Mouse (Mus musculus) liver, adult 2 months (tissue): ENCODE data around the gene Ctbp2. TPM values are rescaled to one million over a fixed set of nuclear protein-coding genes. Genes with fewer than 3 reads are reported as not detected.
"Not testable (repeated sequence)": the region's sequence is repeated elsewhere in the genome, so short reads cannot be mapped to it uniquely, and the experiment has no call there.

Experiments
- DNase-seq: peaks from one replicate; pipeline ENCODE4 v3.0.0-alpha.2; 2011; ENCODE audit warnings: low read depth, low spot score; ENCODE audit errors: extremely low read depth
- H3K27ac ChIP-seq: fragments of 200-500 bp; replicated peaks from 2 replicates; pipeline ENCODE4 v1.5.1; 2012; ENCODE audit warnings: low read depth, mild to moderate bottlenecking, control low read depth, inconsistent platforms, low read length; ENCODE audit not compliant: insufficient read depth
- H3K27me3 ChIP-seq: fragments of 200-500 bp; 2 replicates; pipeline ENCODE4 v1.6.1; 2012; ENCODE audit warnings: mild to moderate bottlenecking, moderate library complexity, low read length, inconsistent platforms; ENCODE audit not compliant: control insufficient read depth, insufficient read depth
- H3K36me3 ChIP-seq: fragments of 200-500 bp; 2 replicates; pipeline ENCODE4 v1.6.1; 2012; ENCODE audit warnings: low read length, inconsistent platforms; ENCODE audit not compliant: control insufficient read depth, insufficient read depth
- H3K4me1 ChIP-seq: fragments of 200-500 bp; 2 replicates; pipeline ENCODE4 v1.6.1; 2011; ENCODE audit warnings: low read length; ENCODE audit not compliant: control insufficient read depth, insufficient read depth
- H3K4me3 ChIP-seq: fragments of 200-500 bp; 2 replicates; pipeline ENCODE4 v1.5.1; 2011; ENCODE audit warnings: low read depth, mild to moderate bottlenecking, control low read depth, low read length, moderate library complexity; ENCODE audit not compliant: insufficient read depth
- H3K79me2 ChIP-seq: fragments of 200-500 bp; 2 replicates; pipeline ENCODE4 v1.6.1; 2012; ENCODE audit warnings: inconsistent platforms, mild to moderate bottlenecking, low read length, moderate library complexity; ENCODE audit not compliant: control insufficient read depth, insufficient read depth
- H3K9ac ChIP-seq: fragments of 200-500 bp; 2 replicates; pipeline ENCODE4 v1.6.1; 2012; ENCODE audit warnings: low read depth, mild to moderate bottlenecking, control low read depth, inconsistent platforms, low read length
- CTCF ChIP-seq: fragments of 200-500 bp; IDR thresholded peaks from 2 replicates; pipeline ENCODE4 v1.5.1; 2011; ENCODE audit warnings: low read depth, low read length, control low read depth
- POLR2A ChIP-seq: fragments of 200-500 bp; IDR thresholded peaks from 2 replicates; pipeline ENCODE4 v1.6.1; 2011; ENCODE audit warnings: low read length, control low read depth; ENCODE audit not compliant: insufficient read depth; ENCODE audit errors: extremely low read depth
- WGBS: fragments of 180-500 bp; shearing (Covaris S2); methylation state at CpG from one replicate; pipeline ENCODE4 v1.1.7; 2018; 5-methylcytosine and 5-hydroxymethylcytosine counted together
- polyA plus RNA-seq: library from polyadenylated mRNA; depleted of rRNA; stranded (reverse); fragments of >200 nt; gene quantifications from 2 replicates; pipeline ENCODE4 v1.2.3, GENCODE M21; 2012
- total RNA-seq: library from RNA; depleted of rRNA; stranded (reverse); fragments of >200 nt; gene quantifications from 2 replicates; pipeline ENCODE4 v1.2.3, GENCODE M21; 2014

The Ctbp2 gene
- total and polyA plus RNA-seq, 2 experiments: 2.2 to 3.8 TPM

DNA sequence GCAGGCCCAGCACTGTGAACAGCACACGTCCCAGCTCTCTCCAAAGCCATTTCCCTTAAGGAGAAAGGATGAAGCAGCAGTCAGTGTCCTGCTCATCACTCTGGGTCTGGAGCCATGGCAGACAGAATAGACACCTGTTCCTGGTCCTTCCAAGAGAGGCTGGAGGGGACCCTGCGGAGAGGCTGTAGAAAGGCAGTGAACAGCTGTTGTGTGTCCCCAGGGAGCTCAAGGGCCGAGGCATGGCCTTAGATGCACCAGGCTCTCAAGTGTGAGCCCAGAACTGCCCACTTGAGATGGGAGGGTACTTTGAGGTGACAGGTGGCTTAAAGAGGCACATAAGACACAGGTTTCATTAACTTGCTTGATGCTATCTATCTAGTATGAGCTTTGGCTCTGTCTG is 21.6 kb downstream of the Ctbp2 start:
- no peaks in the 10 kb centered on the region; the same call in 1 of the 2 replicates for H3K4me1 ChIP-seq
- no peak for DNase-seq
- H3K4me3 ChIP-seq: no peak overlapping the region
- no peak for TF ChIP-seq CTCF
- TF ChIP-seq POLR2A: no peak
- WGBS: 77% methylated on average over 3 of the region's 3 CpGs
- no peak overlapping the region for H3K27ac ChIP-seq
- no peaks in the 10 kb centered on the region for H3K79me2 ChIP-seq
- no peak overlapping the region for H3K9ac ChIP-seq
- no peaks in the 10 kb centered on the region for H3K27me3 ChIP-seq
- H3K36me3 ChIP-seq: no peaks in the 10 kb centered on the region

DNA sequence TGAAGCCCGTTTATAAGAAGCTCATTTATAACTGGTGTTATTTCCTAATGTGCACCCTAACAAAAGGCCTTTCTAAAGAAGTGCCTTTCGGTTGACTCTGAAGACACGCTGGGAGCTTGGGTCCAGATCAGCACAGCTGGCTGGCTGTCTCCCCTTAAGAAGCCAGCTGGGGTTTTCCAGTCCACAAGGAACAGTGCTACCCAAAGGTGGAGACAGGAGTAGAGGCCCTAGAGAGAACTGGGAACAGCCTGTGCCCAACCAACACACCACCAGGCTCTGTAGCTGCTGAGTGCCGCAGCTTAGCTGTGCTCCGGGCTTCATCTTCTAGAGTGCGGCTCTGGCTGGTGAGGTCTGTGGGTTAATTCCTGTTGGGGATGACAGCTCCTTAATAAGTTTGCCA is 23.1 kb downstream of the Ctbp2 start:
- no peaks in the 10 kb centered on the region; the same call in 1 of the 2 replicates for H3K4me1 ChIP-seq
- H3K79me2 ChIP-seq: no peaks in the 10 kb centered on the region
- no peaks in the 10 kb centered on the region for H3K36me3 ChIP-seq
- H3K27ac ChIP-seq: no peak overlapping the region
- H3K27me3 ChIP-seq: no peaks in the 10 kb centered on the region
- no peak for TF ChIP-seq CTCF
- H3K4me3 ChIP-seq: no peak overlapping the region
- no peak overlapping the region for H3K9ac ChIP-seq
- 91% methylated on average over 6 of the region's 6 CpGs for WGBS
- no peak for DNase-seq

- no peak overlapping the region for H3K9ac ChIP-seq
- H3K36me3 ChIP-seq: no peaks in the 10 kb centered on the region
- H3K4me1 ChIP-seq: no peaks in the 10 kb centered on the region; the same call in 1 of the 2 replicates
- H3K4me3 ChIP-seq: no peak overlapping the region
- no peaks in the 10 kb centered on the region for H3K79me2 ChIP-seq
- no peak for DNase-seq
- 79% methylated on average over 6 of the region's 6 CpGs for WGBS
- no peaks in the 10 kb centered on the region for H3K27me3 ChIP-seq
- no peak for TF ChIP-seq POLR2A
- no peak for TF ChIP-seq CTCF
- H3K27ac ChIP-seq: no peak overlapping the region
Measured at GRCm38 (mm10) chr7:133100178-133100577, 24.0 kb downstream of the Ctbp2 start.

DNA sequence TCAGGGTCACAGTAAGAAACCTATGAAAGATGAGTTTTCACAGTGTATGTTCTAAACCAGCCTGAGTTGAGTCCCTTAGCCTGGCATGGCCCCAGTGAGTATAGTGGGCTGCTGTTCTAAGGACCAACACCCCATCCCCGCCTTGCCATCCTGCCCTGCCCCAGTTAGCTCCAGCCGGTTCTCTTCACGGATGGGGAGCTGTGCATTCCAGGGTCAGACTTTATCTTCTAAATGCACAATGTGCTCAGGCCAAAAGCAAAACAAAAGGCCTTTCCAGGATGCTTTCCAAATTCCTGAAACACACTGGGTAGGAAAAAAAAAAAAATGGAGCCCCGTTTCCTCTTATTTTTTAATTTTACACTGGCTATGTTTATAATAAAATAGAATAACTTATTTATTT is 24.9 kb downstream of the Ctbp2 start:
- TF ChIP-seq POLR2A (no peak), CTCF (no peak)
- no peak for DNase-seq
- no peak overlapping the region for H3K9ac ChIP-seq
- H3K27me3 ChIP-seq: no peaks in the 10 kb centered on the region
- H3K4me3 ChIP-seq: no peak overlapping the region
- H3K27ac ChIP-seq: no peak overlapping the region; the same call in 1 of the 2 replicates
- H3K79me2 ChIP-seq: no peaks in the 10 kb centered on the region
- 59% methylated on average over 4 of the region's 4 CpGs for WGBS
- H3K36me3 ChIP-seq: no peaks in the 10 kb centered on the region
- H3K4me1 ChIP-seq: no peaks in the 10 kb centered on the region; the same call in 1 of the 2 replicates

DNA sequence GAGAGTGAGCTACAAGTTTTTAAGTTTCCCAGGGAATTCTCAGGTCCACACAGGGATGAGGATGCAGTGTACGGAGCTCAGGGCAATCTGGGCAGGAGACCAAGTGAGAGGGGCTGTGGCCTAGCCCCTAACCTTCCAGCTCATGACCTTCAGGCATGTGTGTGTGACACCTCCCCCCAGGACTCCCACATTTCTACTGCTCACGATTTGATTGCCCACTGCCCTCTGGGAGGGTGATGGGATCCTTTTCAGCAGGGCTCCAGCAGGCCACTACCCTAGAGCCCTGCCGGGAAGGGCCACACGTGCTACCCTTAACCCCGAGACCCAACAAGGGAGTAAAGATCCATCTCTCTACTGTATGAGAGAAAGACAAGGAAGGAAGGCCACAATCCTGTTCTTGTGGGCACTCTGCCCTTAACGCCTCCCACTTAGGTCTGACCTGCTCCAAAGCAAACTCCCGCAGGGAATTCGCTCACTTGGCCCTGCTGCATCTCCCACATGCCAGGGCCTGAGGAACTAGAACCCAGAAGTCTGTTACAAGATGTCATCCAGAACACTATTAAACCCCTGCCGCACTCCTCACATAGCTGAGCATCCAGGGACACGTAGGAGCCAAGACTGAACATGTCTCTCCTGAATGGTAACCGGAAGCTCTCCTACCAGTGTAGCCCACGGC is 25.9 kb downstream of the Ctbp2 start:
- H3K4me1 ChIP-seq: no peaks in the 10 kb centered on the region; the same call in 1 of the 2 replicates
- TF ChIP-seq POLR2A: no peak
- TF ChIP-seq CTCF: no peak
- no peak overlapping the region for H3K27ac ChIP-seq
- no peaks in the 10 kb centered on the region for H3K27me3 ChIP-seq
- no peak overlapping the region for H3K4me3 ChIP-seq
- no peaks in the 10 kb centered on the region for H3K79me2 ChIP-seq
- no peaks in the 10 kb centered on the region for H3K36me3 ChIP-seq
- 78% methylated on average over 12 of the region's 12 CpGs for WGBS
- DNase-seq: no peak
- no peak overlapping the region for H3K9ac ChIP-seq

GRCm38 (mm10) chr7:133095610-133096009 is 28.5 kb downstream of the Ctbp2 start:
- H3K9ac ChIP-seq, H3K79me2 ChIP-seq, H3K27me3 ChIP-seq, DNase-seq, H3K36me3 ChIP-seq, H3K4me3 ChIP-seq, H3K27ac ChIP-seq, H3K4me1 ChIP-seq: not testable (repeated sequence)
- 90% methylated on average over 7 of the region's 7 CpGs for WGBS
